Comparison of ENCODE assay signal across 16 mouse cellular contexts in the genomic region with DNA sequence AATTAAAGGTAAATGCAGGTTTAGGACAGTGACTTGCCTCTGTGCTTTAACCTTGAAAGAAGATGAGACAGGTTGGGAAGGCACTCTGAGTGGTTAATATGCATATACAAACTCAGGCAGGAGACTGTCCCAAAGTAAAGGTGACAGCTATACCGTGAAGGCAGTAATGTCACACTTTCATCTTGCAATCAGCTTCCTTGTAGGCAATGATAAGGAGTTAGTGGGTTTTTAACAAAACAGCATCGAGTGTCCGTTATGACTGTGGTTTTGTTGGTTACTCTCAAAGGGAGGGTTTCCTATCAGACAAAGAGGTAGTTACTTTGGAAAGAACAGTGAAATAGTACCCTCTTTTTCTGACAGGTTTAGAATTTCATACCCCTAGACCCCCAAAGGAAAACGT.
"Had no signal": no experiment of that assay in that cellular context is flagged by ENCODE, and none has a peak within 500 bp of the region (broad histone marks: within the 10 kb centered on the region; RNA-seq: fewer than 3 reads in every experiment).

No protein-coding gene starts in this region.

- H3K27me3 ChIP-seq: limb, embryonic 13.5 days; liver, embryonic 15.5 days; neural tube, embryonic 15.5 days had no signal

- H3K9me3 ChIP-seq: limb, embryonic 13.5 days; liver, embryonic 15.5 days; neural tube, embryonic 15.5 days had no signal

- DNase-seq: kidney, adult 8-10 months; kidney, postnatal 4 days; left cerebral cortex, postnatal 4 days; lung, embryonic 14.5 days; lung, postnatal 10 days; lung, postnatal 4 days; midbrain, embryonic 14.5 days; right cerebral cortex, adult 18-20 months; thymus, postnatal 14 days had no signal

- ATAC-seq: intestine, postnatal 0 days had no signal

- H3K4me2 ChIP-seq: limb, embryonic 13.5 days; liver, embryonic 15.5 days; lung, embryonic 14.5 days; neural tube, embryonic 15.5 days had no signal

- H3K9ac ChIP-seq: limb, embryonic 13.5 days; liver, embryonic 15.5 days; lung, embryonic 14.5 days; neural tube, embryonic 15.5 days had no signal

- H3K36me3 ChIP-seq: liver, embryonic 15.5 days; neural tube, embryonic 15.5 days had no signal

- H3K4me3 ChIP-seq: layer of hippocampus, adult 2 months; limb, embryonic 13.5 days; liver, embryonic 15.5 days; myocyte; neural tube, embryonic 15.5 days had no signal

- H3K27ac ChIP-seq: layer of hippocampus, adult 2 months; limb, embryonic 13.5 days; liver, embryonic 15.5 days; neural tube, embryonic 15.5 days; stomach, postnatal 0 days had no signal
